Mouse (Mus musculus): ENCODE results near the gene Hoxd13.
A peak's percentile ranks its signal among the peaks of the same experiment; 100 is the strongest.

Gene Hoxd13

GRCm38 (mm10) chr2:74695813-74696430 lies 27.8 kb downstream of the Hoxd13 start:
- no peak for DNase-seq

- peak; percentile 69 for DNase-seq
Measured at GRCm38 (mm10) chr2:74696442-74697335, 28.6 kb downstream of the Hoxd13 start.

GRCm38 (mm10) chr2:74697567-74698121 lies 29.5 kb downstream of the Hoxd13 start, which contains the start of gene Hoxd9:
Hoxd9 (plus strand) TSS chr2:74697727.
- DNase-seq = peak; percentile 89

- peak; percentile 67 for DNase-seq
Measured at GRCm38 (mm10) chr2:74698201-74699052, 30.3 kb downstream of the Hoxd13 start.

- DNase-seq = peak; percentile 48
Measured at GRCm38 (mm10) chr2:74699053-74699430, 30.9 kb downstream of the Hoxd13 start.

- DNase-seq = peak; percentile 43
Measured at GRCm38 (mm10) chr2:74699664-74700545, 31.8 kb downstream of the Hoxd13 start.

GRCm38 (mm10) chr2:74700546-74701112 lies 32.5 kb downstream of the Hoxd13 start:
- peak; percentile 76 for DNase-seq

- peak; percentile 91 for DNase-seq
Measured at GRCm38 (mm10) chr2:74701949-74702819, 34.1 kb downstream of the Hoxd13 start.

- no peak for DNase-seq
Measured at GRCm38 (mm10) chr2:74702820-74703219, 34.7 kb downstream of the Hoxd13 start.

- DNase-seq = peak; percentile 11
Measured at GRCm38 (mm10) chr2:74703317-74703716, 35.2 kb downstream of the Hoxd13 start.

GRCm38 (mm10) chr2:74703720-74704392 lies 35.7 kb downstream of the Hoxd13 start:
- DNase-seq = peak; percentile 84

GRCm38 (mm10) chr2:74704393-74704998 lies 36.4 kb downstream of the Hoxd13 start, which contains the start of gene Hoxd8:
Hoxd8 (plus strand) TSS chr2:74704615.
- DNase-seq = peak; percentile 94

- DNase-seq = peak; percentile 77
Measured at GRCm38 (mm10) chr2:74704999-74705466, 36.9 kb downstream of the Hoxd13 start.

- DNase-seq = peak; percentile 82
Measured at GRCm38 (mm10) chr2:74705467-74706089, 37.5 kb downstream of the Hoxd13 start.

GRCm38 (mm10) chr2:74706393-74706960 lies 38.4 kb downstream of the Hoxd13 start:
- DNase-seq = no peak

- DNase-seq = no peak
Measured at GRCm38 (mm10) chr2:74707599-74707998, 39.5 kb downstream of the Hoxd13 start.

- peak; percentile 65 for DNase-seq
Measured at GRCm38 (mm10) chr2:74708676-74709075, 40.6 kb downstream of the Hoxd13 start.

Data from kidney, postnatal 14 days (tissue).